Mouse (Mus musculus): Measurements from ENCODE around the gene Gm21616.
"Not testable (repeated sequence)": the region's sequence is repeated elsewhere in the genome, so short reads cannot be mapped to it uniquely, and the experiment has no call there.

The Gm21616 gene

DNA sequence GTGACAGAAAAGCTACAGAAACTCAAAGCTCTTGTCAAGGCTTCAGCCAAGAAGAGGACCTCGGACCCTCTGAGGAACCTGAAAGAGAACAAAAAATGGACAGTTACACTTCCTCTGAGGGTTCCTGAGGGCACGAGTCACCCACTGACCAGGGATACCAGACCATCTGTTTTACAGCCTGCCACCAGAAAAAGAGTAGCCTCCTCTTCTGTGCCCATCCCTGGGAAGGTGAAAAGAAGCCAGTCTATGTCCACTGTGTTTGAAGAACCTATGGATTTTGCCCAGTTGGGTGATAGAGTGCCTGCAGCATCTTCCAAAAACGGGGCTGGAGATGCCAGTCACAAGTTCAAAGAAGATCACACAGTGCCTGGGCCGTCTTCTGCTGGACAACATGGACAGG, at the start of gene Gm21616:
TSS of gene Gm21616 (plus strand) at position 301 of the 400 bp plus-strand sequence.
- not testable (repeated sequence) for DNase-seq (ENCODE audit: low spot score)
